Mouse (Mus musculus) kidney, embryonic 16.5 days (tissue): ENCODE data around the gene Ttc30a2. TPM values are rescaled to one million over a fixed set of nuclear protein-coding genes. Genes with fewer than 3 reads are reported as not detected.
A peak's percentile ranks its signal among the peaks of the same experiment; 100 is the strongest.
"Not testable (repeated sequence)": the region's sequence is repeated elsewhere in the genome, so short reads cannot be mapped to it uniquely, and the experiment has no call there.

ENCODE experiments used
- ATAC-seq: fragments of 200-750 bp; cut with Nextera tagmentation; 2 replicates; pipeline ENCODE4 v1.8.0; 2017; ENCODE audit warnings: moderate TSS enrichment; ENCODE audit not compliant: low FRiP score, low TSS enrichment
- H3K27ac ChIP-seq: fragments of 300-500 bp; sonication (generic); 2 replicates; pipeline ENCODE4 v1.5.1; 2014; ENCODE audit warnings: low read length
- H3K27me3 ChIP-seq: fragments of 300-500 bp; sonication (generic); 2 replicates; pipeline ENCODE4 v1.6.1; 2014; ENCODE audit warnings: low read length, control low read depth, mixed read lengths; ENCODE audit not compliant: insufficient read depth
- H3K36me3 ChIP-seq: fragments of 300-500 bp; sonication (generic); 2 replicates; pipeline ENCODE4 v1.6.1; 2014; ENCODE audit warnings: low read length, control low read depth, mixed read lengths; ENCODE audit not compliant: insufficient read depth
- H3K4me1 ChIP-seq: fragments of 300-500 bp; sonication (generic); 2 replicates; pipeline ENCODE4 v1.6.1; 2014; ENCODE audit warnings: low read length, control low read depth, mixed read lengths; ENCODE audit not compliant: insufficient read depth
- H3K4me2 ChIP-seq: fragments of 300-500 bp; sonication (generic); replicated peaks from 2 replicates; pipeline ENCODE4 v1.6.1; 2014; ENCODE audit warnings: low read depth, low read length
- H3K4me3 ChIP-seq: fragments of 300-500 bp; sonication (generic); 2 replicates; pipeline ENCODE4 v1.5.1; 2014; ENCODE audit warnings: mild to moderate bottlenecking, low read length
- H3K9ac ChIP-seq: fragments of 300-500 bp; sonication (generic); replicated peaks from 2 replicates; pipeline ENCODE4 v1.6.1; 2014; ENCODE audit warnings: low read length
- H3K9me3 ChIP-seq: fragments of 300-500 bp; sonication (generic); 2 replicates; pipeline ENCODE4 v1.6.1; 2016; ENCODE audit warnings: low read length, control low read depth
- WGBS: fragments of 180-500 bp; shearing (Covaris S2); extraction: QIAGEN DNeasy Blood & Tissue Kit; methylation state at CpG from one replicate; pipeline ENCODE4 v1.1.7; 2014; 5-methylcytosine and 5-hydroxymethylcytosine counted together
- polyA plus RNA-seq: library from polyadenylated mRNA; unstranded; fragments of >200 nt; fragmentation: Nextera tagmentation; extraction: Ambion mirVana; gene quantifications from 2 replicates; pipeline ENCODE4 v1.2.1, GENCODE M21; 2015

The Ttc30a2 gene
- polyA plus RNA-seq, 1 experiment from 2014 or later: 0.64 TPM

DNA sequence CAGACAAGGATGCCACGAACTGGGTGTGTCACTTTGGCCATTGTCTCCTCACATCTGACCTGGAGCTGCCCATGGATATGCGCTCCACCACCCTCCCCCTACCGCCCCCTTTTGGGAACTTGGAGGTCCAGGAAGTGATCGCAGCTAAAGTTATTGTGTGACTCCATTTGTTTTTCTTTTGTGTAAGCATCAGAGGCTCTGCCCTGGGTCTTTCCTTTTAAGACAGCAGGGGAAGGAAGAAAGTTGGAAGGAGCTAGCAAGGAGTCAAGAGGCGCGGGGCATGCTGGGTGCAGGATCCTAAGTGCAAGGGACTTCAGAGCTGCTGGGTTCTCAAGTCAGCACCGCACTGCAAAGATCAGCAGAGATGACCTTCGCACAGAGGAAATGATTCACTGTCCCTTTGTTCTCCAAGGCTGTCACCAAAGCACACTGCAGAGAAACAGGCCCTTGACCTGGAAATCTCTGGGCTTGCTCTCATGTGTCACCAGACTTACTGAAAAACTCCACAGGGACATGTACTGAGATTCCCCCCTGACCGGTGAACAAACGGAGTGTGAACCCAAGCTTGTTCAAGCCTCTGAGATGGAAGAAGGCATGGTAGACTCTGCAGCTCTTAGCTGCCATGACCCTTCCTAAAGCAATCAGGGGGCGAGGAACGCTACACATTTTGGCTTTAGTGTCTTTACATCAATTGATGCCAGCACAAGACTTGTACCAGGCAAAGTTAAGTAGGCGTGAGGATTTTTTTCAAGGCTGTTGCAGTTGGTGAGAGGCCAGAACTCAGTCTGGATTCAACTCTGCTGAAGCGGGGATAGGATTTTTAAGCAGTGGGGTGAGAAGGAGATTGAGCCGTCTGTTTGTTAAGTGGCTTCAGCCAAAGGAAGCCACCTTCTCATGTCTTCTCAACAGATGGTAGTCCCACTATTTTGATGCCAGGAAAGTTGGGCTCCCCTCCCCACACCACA is 17.3 kb downstream of the Ttc30a2 start:
- WGBS: 43% methylated on average over 15 of the region's 15 CpGs
- H3K27ac ChIP-seq: peak overlapping the region; percentile 17; the same call in 1 of the 2 replicates
- peak; percentile 41; the same call in 1 of the 2 replicates for ATAC-seq
- H3K27me3 ChIP-seq: no peaks in the 10 kb centered on the region
- H3K36me3 ChIP-seq: no peaks in the 10 kb centered on the region
- 0 out of 2 replicates have a peak overlapping the region, but pooled peaks have one; percentile 17 for H3K4me2 ChIP-seq
- no peaks in the 10 kb centered on the region for H3K9me3 ChIP-seq
- H3K4me3 ChIP-seq: no peak overlapping the region
- no peak overlapping the region for H3K9ac ChIP-seq
- peaks cover 35% of the 10 kb centered on the region for H3K4me1 ChIP-seq

GRCm38 (mm10) chr2:75959850-75960365 is 18.1 kb downstream of the Ttc30a2 start:
- no peaks in the 10 kb centered on the region for H3K27me3 ChIP-seq
- H3K27ac ChIP-seq: peak overlapping the region; percentile 17; the same call in 1 of the 2 replicates
- no peaks in the 10 kb centered on the region for H3K9me3 ChIP-seq
- peaks cover 34% of the 10 kb centered on the region for H3K4me1 ChIP-seq
- ATAC-seq: no peak
- peak overlapping the region; percentile 5; the same call in 1 of the 2 replicates for H3K9ac ChIP-seq
- H3K4me2 ChIP-seq: peak overlapping the region; percentile 17
- no peak overlapping the region for H3K4me3 ChIP-seq
- 20% methylated on average over 15 of the region's 15 CpGs for WGBS
- no peaks in the 10 kb centered on the region for H3K36me3 ChIP-seq

DNA sequence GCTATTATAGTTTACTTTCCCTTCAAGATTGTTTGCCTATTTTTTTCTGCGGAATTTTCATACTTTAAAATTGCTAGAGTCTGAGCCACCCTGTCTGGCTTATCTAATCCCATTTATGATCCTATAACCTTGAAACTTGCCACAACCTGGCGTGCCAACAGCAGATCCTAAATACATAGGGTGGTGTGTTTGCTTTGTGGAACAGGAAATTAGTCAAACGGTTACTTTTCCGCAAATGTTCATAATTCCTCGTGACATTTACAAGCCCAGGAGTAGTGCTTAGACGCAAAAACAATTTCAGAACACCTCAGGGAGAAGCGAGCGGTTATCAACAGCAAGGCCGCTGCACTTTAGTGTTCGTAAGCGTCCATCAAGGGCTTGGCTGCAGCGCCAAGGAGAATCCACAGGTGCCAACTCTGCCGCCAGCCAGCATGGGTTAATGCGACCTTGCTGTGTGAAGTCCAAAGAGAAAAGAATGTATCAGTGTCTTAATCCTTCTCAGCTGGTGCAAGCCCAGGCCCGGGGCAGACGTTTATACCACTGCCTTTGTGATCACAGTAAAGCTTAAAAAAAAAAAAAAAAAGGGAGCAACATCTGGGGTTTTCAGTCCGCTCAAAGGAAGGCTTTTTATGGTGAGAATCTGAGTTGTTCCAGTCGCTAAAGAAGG is 18.7 kb downstream of the Ttc30a2 start:
- peaks cover 28% of the 10 kb centered on the region for H3K4me1 ChIP-seq
- no peak overlapping the region for H3K4me3 ChIP-seq
- no peak for ATAC-seq
- H3K4me2 ChIP-seq: peak overlapping the region; percentile 17
- H3K27ac ChIP-seq: no peak overlapping the region
- no peaks in the 10 kb centered on the region for H3K36me3 ChIP-seq
- H3K9ac ChIP-seq: peak overlapping the region; percentile 5; the same call in 1 of the 2 replicates
- 36% methylated on average over 18 of the region's 18 CpGs for WGBS
- no peaks in the 10 kb centered on the region for H3K9me3 ChIP-seq
- no peaks in the 10 kb centered on the region for H3K27me3 ChIP-seq

DNA sequence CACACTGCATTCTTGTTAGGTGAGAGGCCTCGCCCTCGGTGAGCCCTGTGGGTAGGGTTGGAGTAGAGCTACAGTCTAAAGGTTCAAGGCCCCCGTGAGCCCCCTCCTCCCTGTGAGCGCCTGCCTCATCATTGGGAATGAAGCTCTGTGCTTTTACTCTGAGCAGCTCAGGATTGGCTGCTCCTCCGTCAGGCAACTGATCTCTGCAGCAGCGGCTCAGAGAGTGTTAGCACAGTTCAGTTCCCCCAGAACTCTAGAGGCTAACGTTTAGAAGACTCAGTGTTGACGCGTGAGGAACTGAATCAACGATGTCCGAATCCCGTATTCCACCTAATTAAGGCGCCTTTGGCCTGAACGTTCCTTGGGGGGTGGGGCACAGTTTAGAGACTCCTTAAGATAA is 22.3 kb downstream of the Ttc30a2 start:
- H3K27me3 ChIP-seq: no peaks in the 10 kb centered on the region
- no peak overlapping the region for H3K4me2 ChIP-seq
- ATAC-seq: no peak
- no peaks in the 10 kb centered on the region for H3K36me3 ChIP-seq
- H3K4me1 ChIP-seq: peaks cover 17% of the 10 kb centered on the region
- WGBS: 52% methylated on average over 14 of the region's 14 CpGs
- H3K9me3 ChIP-seq: no peaks in the 10 kb centered on the region
- no peak overlapping the region for H3K4me3 ChIP-seq
- no peak overlapping the region for H3K9ac ChIP-seq
- H3K27ac ChIP-seq: no peak overlapping the region

DNA sequence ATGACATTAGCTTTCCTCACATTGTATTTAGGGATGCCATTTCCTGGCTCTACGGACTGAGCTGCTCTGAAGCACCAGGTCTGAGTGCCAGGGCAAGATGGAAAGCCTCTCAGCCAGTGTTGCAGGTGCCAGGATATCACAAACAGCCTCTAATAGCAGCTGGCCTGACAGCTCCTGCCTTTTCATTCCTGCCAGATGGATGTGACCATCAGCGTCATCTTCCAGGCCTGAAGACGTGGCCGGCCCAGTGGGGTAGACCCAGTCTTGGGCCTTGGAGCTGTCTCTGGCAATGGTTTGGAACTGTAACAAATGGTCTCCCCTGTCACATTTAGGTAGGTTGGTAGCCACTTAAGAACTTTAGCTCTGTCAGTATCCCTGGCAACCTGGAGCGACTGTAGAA is 24.6 kb downstream of the Ttc30a2 start:
- no peaks in the 10 kb centered on the region for H3K4me1 ChIP-seq
- no peaks in the 10 kb centered on the region for H3K27me3 ChIP-seq
- H3K4me2 ChIP-seq: no peak overlapping the region
- H3K27ac ChIP-seq: no peak overlapping the region
- H3K9me3 ChIP-seq: no peaks in the 10 kb centered on the region
- 88% methylated on average over 5 of the region's 5 CpGs for WGBS
- ATAC-seq: no peak
- H3K4me3 ChIP-seq: no peak overlapping the region
- no peaks in the 10 kb centered on the region for H3K36me3 ChIP-seq
- no peak overlapping the region for H3K9ac ChIP-seq

- Histone ChIP-seq H3K27ac (no peak overlapping the region), H3K9ac (no peak overlapping the region), H3K27me3 (no peaks in the 10 kb centered on the region), H3K4me2 (no peak overlapping the region), H3K4me3 (no peak overlapping the region), H3K4me1 (no peaks in the 10 kb centered on the region), H3K9me3 (no peaks in the 10 kb centered on the region), H3K36me3 (no peaks in the 10 kb centered on the region)
- ATAC-seq: no peak
- 71% methylated on average over 8 of the region's 8 CpGs for WGBS
Measured at GRCm38 (mm10) chr2:75950685-75951084, 27.3 kb downstream of the Ttc30a2 start.

- Histone ChIP-seq H3K4me2 (peak within 1 kb of the TSS; percentile 59), H3K9ac (peak within 1 kb of the TSS; percentile 70), H3K4me1 (peaks cover 4% of the 10 kb centered on the region; the same call in 1 of the 2 replicates), H3K4me3 (peak within 1 kb of the TSS; percentile 64), H3K27me3 (no peaks in the 10 kb centered on the region), H3K36me3 (no peaks in the 10 kb centered on the region), H3K27ac (peak within 1 kb of the TSS; percentile 81), H3K9me3 (no peaks in the 10 kb centered on the region)
- WGBS: 3% methylated on average over 37 of the region's 42 CpGs
- ATAC-seq: peak; percentile 90
Measured at GRCm38 (mm10) chr2:75938117-75939063, 39.6 kb downstream of the Ttc30a2 start, which contains the start of gene Ttc30b. Ttc30b (minus strand) TSS chr2:75938585.

DNA sequence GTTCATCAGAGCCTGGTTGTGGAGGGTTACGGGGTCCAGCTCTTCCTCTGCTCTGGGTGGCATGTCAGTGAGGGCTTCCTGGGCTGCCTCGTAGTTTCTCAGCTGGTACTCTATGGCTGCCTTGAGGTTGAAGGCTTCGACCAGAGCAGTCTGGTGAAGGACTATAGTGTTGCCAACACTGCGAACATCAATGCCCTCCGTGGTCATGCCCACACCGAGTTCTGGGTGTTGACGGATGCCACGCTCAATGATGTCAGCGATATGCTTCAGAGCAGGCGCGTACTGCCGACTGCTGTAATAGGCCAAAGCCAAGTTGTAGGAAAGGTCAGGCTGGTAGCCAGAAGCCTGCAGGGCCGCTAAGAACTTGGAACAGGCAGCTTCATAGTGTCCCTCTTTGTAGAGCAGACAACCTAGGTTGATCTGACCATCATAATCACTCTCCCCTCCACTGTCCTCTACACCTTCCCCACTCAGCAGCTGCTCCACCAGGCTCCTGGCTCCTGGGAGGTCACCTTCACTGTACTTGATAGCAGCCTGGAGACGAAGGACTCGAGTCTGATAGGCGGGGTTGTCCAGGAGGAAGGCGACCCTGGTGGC is 40.4 kb downstream of the Ttc30a2 start:
- not testable (repeated sequence) for H3K9me3 ChIP-seq, H3K4me1 ChIP-seq, H3K27ac ChIP-seq, H3K36me3 ChIP-seq, H3K27me3 ChIP-seq
- 60% methylated on average over 11 of the region's 17 CpGs for WGBS
- ATAC-seq: peak; percentile 81
- Histone ChIP-seq H3K9ac (peak overlapping the region; percentile 53; the same call in 1 of the 2 replicates), H3K4me2 (peak overlapping the region; percentile 59), H3K4me3 (peak overlapping the region; percentile 64)

DNA sequence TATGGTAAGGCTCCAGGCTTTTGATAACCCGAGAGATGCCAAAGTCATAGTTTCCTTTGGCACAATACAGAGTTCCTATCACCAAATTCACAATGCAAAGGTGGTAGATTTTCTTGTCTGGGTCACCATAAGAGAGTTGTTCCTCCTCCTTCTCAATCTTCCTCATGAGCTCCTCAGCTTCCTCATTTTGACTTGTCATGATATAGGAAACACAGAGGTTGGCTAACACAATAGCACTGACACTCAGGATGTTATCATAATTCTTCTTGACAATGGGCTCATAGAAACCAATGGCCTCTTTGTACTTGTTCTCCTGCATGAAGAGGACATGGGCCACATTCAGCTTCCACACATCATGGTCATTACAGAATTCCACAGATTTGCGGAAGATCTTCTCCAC is 41.3 kb downstream of the Ttc30a2 start:
- H3K4me1 ChIP-seq, H3K27ac ChIP-seq, H3K9me3 ChIP-seq, H3K9ac ChIP-seq, H3K27me3 ChIP-seq, H3K4me2 ChIP-seq, H3K36me3 ChIP-seq, ATAC-seq, H3K4me3 ChIP-seq: not testable (repeated sequence)
- 88% methylated on average over 2 of the region's 2 CpGs for WGBS
